Mouse (Mus musculus) CH12.LX (cell line): Measurements from ENCODE around the gene Nop16. TPM values are rescaled to one million over a fixed set of nuclear protein-coding genes. Genes with fewer than 3 reads are reported as not detected.

Experiments used
- DNase-seq: peaks from one replicate; pipeline ENCODE4 v3.0.0-alpha.2; 2013; ENCODE audit errors: extremely low read depth
- H3K27ac ChIP-seq: 2 replicates; pipeline ENCODE4 v1.5.1; 2012; ENCODE audit warnings: low read depth, mild to moderate bottlenecking, control low read depth, moderate library complexity; ENCODE audit not compliant: insufficient read depth
- H3K27me3 ChIP-seq: replicated peaks from 2 replicates; pipeline ENCODE3; 2012; ENCODE audit warnings: inconsistent platforms
- H3K36me3 ChIP-seq, 2 experiments: replicated peaks in 1 of 2; 2 replicates each; pipeline versions ENCODE3 to v1.6.1; 2012; ENCODE audit warnings: inconsistent platforms in 1 of 2, low read length in 1 of 2, mild to moderate bottlenecking in 1 of 2, mixed read lengths in 1 of 2, moderate library complexity in 1 of 2; ENCODE audit not compliant: control insufficient read depth in 1 of 2, insufficient read depth in 1 of 2
- H3K4me1 ChIP-seq, 2 experiments: 2 replicates each; pipeline ENCODE4 v1.6.1; 2012; ENCODE audit warnings: inconsistent platforms in 1 of 2, moderate library complexity in 1 of 2; ENCODE audit not compliant: insufficient read depth in 2 of 2, control insufficient read depth in 1 of 2
- H3K4me2 ChIP-seq: 2 replicates; pipeline ENCODE4 v1.6.1; 2012; ENCODE audit warnings: low read depth, mild to moderate bottlenecking, control low read depth; ENCODE audit not compliant: poor library complexity, insufficient read depth, severe bottlenecking
- H3K4me3 ChIP-seq, 3 experiments: fragments of 150-350 bp in 1 of 3; sonication (generic) in 1 of 3; replicated peaks in 1 of 3; 2 replicates each; pipeline versions ENCODE3 to v1.5.1; 2011 to 2012; ENCODE audit warnings: low read depth in 2 of 3, low read length in 2 of 3, mild to moderate bottlenecking in 2 of 3, moderate library complexity in 2 of 3, control low read depth in 1 of 3, improper control_type of control experiment in 1 of 3, inconsistent platforms in 1 of 3, mixed read lengths in 1 of 3; ENCODE audit not compliant: poor library complexity in 1 of 3
- H3K79me2 ChIP-seq: replicated peaks from 2 replicates; pipeline ENCODE4 v1.6.1; 2012; ENCODE audit warnings: mild to moderate bottlenecking, moderate library complexity; ENCODE audit not compliant: control insufficient read depth, poor library complexity, insufficient read depth, severe bottlenecking; ENCODE audit errors: extremely low read depth
- H3K9ac ChIP-seq: 2 replicates; pipeline ENCODE4 v1.6.1; 2012; ENCODE audit warnings: low read depth, mild to moderate bottlenecking, control low read depth, moderate library complexity; ENCODE audit not compliant: insufficient read depth
- H3K9me3 ChIP-seq: replicated peaks from 2 replicates; pipeline ENCODE3; 2012; ENCODE audit warnings: low read length, inconsistent platforms, mixed read lengths
- CHD2 ChIP-seq: IDR thresholded peaks from 2 replicates; pipeline ENCODE4 v1.6.1; 2011; ENCODE audit warnings: low read length, improper control_type of control experiment
- E2F4 ChIP-seq: IDR thresholded peaks from 2 replicates; pipeline ENCODE4 v1.6.1; 2011; ENCODE audit warnings: low read depth, low read length, improper control_type of control experiment; ENCODE audit not compliant: insufficient replicate concordance
- GABPA ChIP-seq: IDR thresholded peaks from 2 replicates; pipeline ENCODE4 v1.6.1; 2012; ENCODE audit warnings: low read depth, low read length, improper control_type of control experiment, inconsistent platforms; ENCODE audit not compliant: insufficient replicate concordance
- HCFC1 ChIP-seq: IDR thresholded peaks from 2 replicates; pipeline ENCODE4 v1.6.1; 2012; ENCODE audit warnings: low read depth, mild to moderate bottlenecking, inconsistent platforms, low read length, improper control_type of control experiment
- IRF4 ChIP-seq: IDR thresholded peaks from 2 replicates; pipeline ENCODE4 v1.6.1; 2014; ENCODE audit warnings: low read depth, mild to moderate bottlenecking, inconsistent platforms, low read length, improper control_type of control experiment
- KAT2A ChIP-seq: IDR thresholded peaks from 2 replicates; pipeline ENCODE4 v1.6.1; 2012; ENCODE audit warnings: low read length, improper control_type of control experiment, inconsistent platforms; ENCODE audit not compliant: insufficient replicate concordance
- MAZ ChIP-seq: IDR thresholded peaks from 2 replicates; pipeline ENCODE4 v1.6.1; 2012; ENCODE audit warnings: low read depth, mild to moderate bottlenecking, inconsistent platforms, low read length, improper control_type of control experiment, moderate library complexity
- MEF2A ChIP-seq: IDR thresholded peaks from 2 replicates; pipeline ENCODE4 v1.6.1; 2014; ENCODE audit warnings: low read depth, mild to moderate bottlenecking, inconsistent platforms, low read length, improper control_type of control experiment, borderline replicate concordance
- MXI1 ChIP-seq: IDR thresholded peaks from 2 replicates; pipeline ENCODE4 v1.6.1; 2011; ENCODE audit warnings: mild to moderate bottlenecking, low read depth, low read length, improper control_type of control experiment
- MYC ChIP-seq: IDR thresholded peaks from 2 replicates; pipeline ENCODE4 v1.6.1; 2011; ENCODE audit warnings: low read depth, mild to moderate bottlenecking, improper control_type of control experiment, low read length
- PAX5 ChIP-seq: IDR thresholded peaks from 2 replicates; pipeline ENCODE4 v1.6.1; 2012; ENCODE audit warnings: low read length, inconsistent platforms, mixed read lengths
- RAD21 ChIP-seq: IDR thresholded peaks from 2 replicates; pipeline ENCODE4 v1.6.1; 2011; ENCODE audit warnings: low read depth, mild to moderate bottlenecking, low read length, improper control_type of control experiment, moderate library complexity
- SIN3A ChIP-seq: IDR thresholded peaks from 2 replicates; pipeline ENCODE4 v1.6.1; 2012; ENCODE audit warnings: low read length, improper control_type of control experiment, inconsistent platforms
- TBP ChIP-seq: conservative IDR thresholded peaks from 2 replicates; pipeline ENCODE4 v1.6.1; 2011; ENCODE audit warnings: low read depth, low read length, improper control_type of control experiment
- TCF12 ChIP-seq: IDR thresholded peaks from 2 replicates; pipeline ENCODE4 v1.6.1; 2014; ENCODE audit warnings: low read depth, mild to moderate bottlenecking, inconsistent platforms, low read length, improper control_type of control experiment
- USF1 ChIP-seq: IDR thresholded peaks from 2 replicates; pipeline ENCODE4 v1.6.1; 2014; ENCODE audit warnings: low read depth, mild to moderate bottlenecking, inconsistent platforms, low read length, improper control_type of control experiment
- USF2 ChIP-seq: conservative IDR thresholded peaks from 2 replicates; pipeline ENCODE4 v1.6.1; 2011; ENCODE audit warnings: low read depth, low read length, improper control_type of control experiment
- ZC3H11A ChIP-seq: IDR thresholded peaks from 2 replicates; pipeline ENCODE4 v1.6.1; 2012; ENCODE audit warnings: low read depth, mild to moderate bottlenecking, inconsistent platforms, low read length, improper control_type of control experiment
- ZMIZ1 ChIP-seq: IDR thresholded peaks from 2 replicates; pipeline ENCODE4 v1.6.1; 2012; ENCODE audit warnings: low read depth, mild to moderate bottlenecking, inconsistent platforms, low read length, improper control_type of control experiment
- dilution Hi-C: fragments of 300-500 bp; cut with MboI; formaldehyde crosslinking; loops from 2 replicates; pipeline ENCODE4 v1.14.3; 2020; ENCODE audit warnings: low sequenced_read_pairs; ENCODE audit not compliant: extremely low pct_unique_long_range_greater_than_20kb, extremely low pct_ligation_motif_present
- in situ Hi-C: fragments of 300-500 bp; cut with MboI; formaldehyde crosslinking; loops from 3 replicates; pipeline ENCODE4 v1.14.3; 2019; ENCODE audit warnings: low sequenced_read_pairs, low pct_ligation_motif_present, low pct_unique_long_range_greater_than_20kb, mixed read lengths
- polyA plus RNA-seq: library from polyadenylated mRNA; unstranded; fragments of >175 nt; gene quantifications from 2 replicates; pipeline ENCODE4 v1.2.1, GENCODE M21; 2012; ENCODE audit warnings: low read depth; ENCODE audit not compliant: insufficient read length
- total RNA-seq, 2 experiments: library from RNA; depleted of rRNA; stranded (reverse); fragments of 300-350 nt in 1 of 2; fragments of >200 nt in 1 of 2; gene quantifications; 2 replicates each; pipeline ENCODE4 v1.2.3; 2012 to 2014

Nop16 gene
- total and polyA plus RNA-seq, 3 experiments, result 100 to 187 (median 127) TPM

- dilution Hi-C loops (no loop called here), in situ Hi-C loops (no loop called here)
- H3K4me1 ChIP-seq, result peaks cover 5 to 31% of the 10 kb centered on the region in 2 experiments
- H3K79me2 ChIP-seq, result peaks cover 84% of the 10 kb centered on the region
- TF ChIP-seq E2F4, result no peak
- no peak for TF ChIP-seq USF2
- TF ChIP-seq RAD21, result no peak
- no peak for TF ChIP-seq ZMIZ1
- no peak for TF ChIP-seq USF1
- no peak for TF ChIP-seq GABPA
- TF ChIP-seq ZC3H11A, result no peak
- no peak for TF ChIP-seq MAZ
- TF ChIP-seq TCF12, result no peak
- no peak for TF ChIP-seq IRF4
- no peak for TF ChIP-seq MXI1
- no peak for TF ChIP-seq HCFC1
- no peak for TF ChIP-seq KAT2A
- no peak for TF ChIP-seq MYC
- no peaks in the 10 kb centered on the region for H3K9me3 ChIP-seq
- H3K9ac ChIP-seq, result no peak overlapping the region
- no peaks in the 10 kb centered on the region for H3K27me3 ChIP-seq
- H3K4me2 ChIP-seq, result no peak overlapping the region
- H3K27ac ChIP-seq, result no peak overlapping the region
- H3K36me3 ChIP-seq, result peaks cover 13 to 68% of the 10 kb centered on the region in 2 experiments
- DNase-seq, result no peak
- H3K4me3 ChIP-seq, result no peak overlapping the region
Measured at GRCm38 (mm10) chr13:54629128-54629527, 39.2 kb upstream of the Nop16 start.

- Histone ChIP-seq H3K79me2 (peaks cover 51% of the 10 kb centered on the region), H3K4me1 (peaks cover 15 to 41% of the 10 kb centered on the region in 2 experiments), H3K9me3 (peaks cover 2% of the 10 kb centered on the region), H3K4me3 (peak overlapping the region; percentile 90 to 100 (median 90)), H3K27ac (peak overlapping the region; percentile 51), H3K27me3 (peaks cover 6% of the 10 kb centered on the region), H3K4me2 (peak overlapping the region; percentile 60), H3K9ac (peak overlapping the region; percentile 86), H3K36me3 (peaks cover 2 to 25% of the 10 kb centered on the region in 2 experiments)
- dilution Hi-C loops, result no loop called here
- TF ChIP-seq PAX5 (no peak), CHD2 (no peak), TCF12 (no peak), IRF4 (no peak), TBP (no peak), SIN3A (0 out of 2 replicates have a peak, but pooled peaks have one; percentile 18), E2F4 (no peak), MEF2A (no peak)
- in situ Hi-C loops, result no loop called here
- peak; percentile 28 for DNase-seq
Measured at GRCm38 (mm10) chr13:54621960-54622521, 32.2 kb upstream of the Nop16 start.
